Mouse (Mus musculus): ENCODE data around the gene Nfib. TPM values are rescaled to one million over a fixed set of nuclear protein-coding genes. Genes with fewer than 3 reads are reported as not detected.

The Nfib gene
- total and polyA plus RNA-seq, 2 experiments, result 16.4 to 50.0 TPM

GRCm38 (mm10) chr4:82662626-82663025 is 42.9 kb downstream of the Nfib start:
- no peaks in the 10 kb centered on the region for H3K79me2 ChIP-seq (ENCODE audit: control insufficient read depth, insufficient read depth, low read length)

DNA sequence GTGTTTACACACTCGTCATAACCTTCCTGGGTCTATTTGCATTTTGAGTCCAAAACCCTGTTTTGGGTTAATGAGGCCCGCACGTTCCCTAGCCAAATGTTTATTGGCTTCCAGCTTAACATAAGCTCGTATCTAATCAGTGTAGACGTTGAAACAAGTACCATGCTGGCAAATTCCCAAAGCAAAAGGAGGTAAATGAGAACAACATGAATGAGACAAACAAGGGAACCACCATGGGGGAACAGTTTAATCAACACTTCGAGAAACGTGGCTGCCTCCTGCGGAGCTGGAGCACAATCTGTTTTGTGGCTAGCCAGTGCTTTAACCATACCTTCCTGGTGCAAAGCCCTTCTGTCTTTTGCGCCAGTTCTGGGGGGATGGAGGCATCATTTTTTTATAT is 43.3 kb downstream of the Nfib start:
- Histone ChIP-seq H3K4me1 (ENCODE audit: control insufficient read depth, insufficient read depth, low read length) (no peaks in the 10 kb centered on the region), H3K79me2 (ENCODE audit: control insufficient read depth, insufficient read depth, low read length) (no peaks in the 10 kb centered on the region), H3K36me3 (ENCODE audit: control insufficient read depth, insufficient read depth, low read length) (no peaks in the 10 kb centered on the region), H3K9ac (ENCODE audit: low read depth, low read length) (no peak overlapping the region), H3K27ac (replicated peaks; ENCODE audit: insufficient read depth, low read depth, low read length) (no peak overlapping the region), H3K27me3 (ENCODE audit: control insufficient read depth, insufficient read depth, low read length) (no peaks in the 10 kb centered on the region), H3K4me3 (ENCODE audit: insufficient read depth, low read depth, low read length) (no peak overlapping the region)
- WGBS, result 52% methylated on average over 9 of the region's 9 CpGs
- no peak for TF ChIP-seq CTCF (IDR thresholded peaks at IDR 0.05; ENCODE audit: low read depth, low read length)
- TF ChIP-seq POLR2A (IDR thresholded peaks at IDR 0.05; ENCODE audit: extremely low read depth, insufficient read depth, low read length), result no peak
- no peak for DNase-seq (ENCODE audit: extremely low read depth, low read depth, low spot score)

More at GRCm38 (mm10) chr4:82662626-82663025, 42.9 kb downstream of the Nfib start:
- Histone ChIP-seq H3K27me3 (ENCODE audit: control insufficient read depth, insufficient read depth, low read length) (no peaks in the 10 kb centered on the region), H3K9ac (ENCODE audit: low read depth, low read length) (no peak overlapping the region), H3K36me3 (ENCODE audit: control insufficient read depth, insufficient read depth, low read length) (no peaks in the 10 kb centered on the region), H3K4me1 (ENCODE audit: control insufficient read depth, insufficient read depth, low read length) (no peaks in the 10 kb centered on the region), H3K4me3 (ENCODE audit: insufficient read depth, low read depth, low read length) (no peak overlapping the region), H3K27ac (replicated peaks; ENCODE audit: insufficient read depth, low read depth, low read length) (no peak overlapping the region)
- WGBS, result 57% methylated on average over 3 of the region's 3 CpGs
- DNase-seq (ENCODE audit: extremely low read depth, low read depth, low spot score), result no peak
- TF ChIP-seq CTCF (IDR thresholded peaks at IDR 0.05; ENCODE audit: low read depth, low read length) (no peak), POLR2A (IDR thresholded peaks at IDR 0.05; ENCODE audit: extremely low read depth, insufficient read depth, low read length) (no peak)

- H3K4me3 ChIP-seq (ENCODE audit: insufficient read depth, low read depth, low read length), result no peak overlapping the region
- 89% methylated on average over 7 of the region's 7 CpGs for WGBS
- H3K9ac ChIP-seq (ENCODE audit: low read depth, low read length), result no peak overlapping the region
- no peaks in the 10 kb centered on the region for H3K79me2 ChIP-seq (ENCODE audit: control insufficient read depth, insufficient read depth, low read length)
- H3K27ac ChIP-seq (replicated peaks; ENCODE audit: insufficient read depth, low read depth, low read length), result no peak overlapping the region
- H3K27me3 ChIP-seq (ENCODE audit: control insufficient read depth, insufficient read depth, low read length), result no peaks in the 10 kb centered on the region
- H3K4me1 ChIP-seq (ENCODE audit: control insufficient read depth, insufficient read depth, low read length), result no peaks in the 10 kb centered on the region
- H3K36me3 ChIP-seq (ENCODE audit: control insufficient read depth, insufficient read depth, low read length), result no peaks in the 10 kb centered on the region
- no peak for TF ChIP-seq POLR2A (IDR thresholded peaks at IDR 0.05; ENCODE audit: extremely low read depth, insufficient read depth, low read length)
- TF ChIP-seq CTCF (IDR thresholded peaks at IDR 0.05; ENCODE audit: low read depth, low read length), result no peak
- no peak for DNase-seq (ENCODE audit: extremely low read depth, low read depth, low spot score)
These were observed 44.3 kb downstream of the Nfib start for GRCm38 (mm10) chr4:82661215-82661614.

GRCm38 (mm10) chr4:82645679-82646078 is 59.9 kb downstream of the Nfib start:
- Histone ChIP-seq H3K79me2 (ENCODE audit: control insufficient read depth, insufficient read depth, low read length) (no peaks in the 10 kb centered on the region), H3K9ac (ENCODE audit: low read depth, low read length) (no peak overlapping the region), H3K4me3 (ENCODE audit: insufficient read depth, low read depth, low read length) (no peak overlapping the region), H3K27ac (replicated peaks; ENCODE audit: insufficient read depth, low read depth, low read length) (no peak overlapping the region), H3K27me3 (ENCODE audit: control insufficient read depth, insufficient read depth, low read length) (no peaks in the 10 kb centered on the region), H3K4me1 (ENCODE audit: control insufficient read depth, insufficient read depth, low read length) (no peaks in the 10 kb centered on the region), H3K36me3 (ENCODE audit: control insufficient read depth, insufficient read depth, low read length) (no peaks in the 10 kb centered on the region)
- no peak for TF ChIP-seq CTCF (IDR thresholded peaks at IDR 0.05; ENCODE audit: low read depth, low read length)
- TF ChIP-seq POLR2A (IDR thresholded peaks at IDR 0.05; ENCODE audit: extremely low read depth, insufficient read depth, low read length), result no peak
- no peak for DNase-seq (ENCODE audit: extremely low read depth, low read depth, low spot score)
- 72% methylated on average over 5 of the region's 5 CpGs for WGBS

GRCm38 (mm10) chr4:82644797-82645196 is 60.8 kb downstream of the Nfib start:
- H3K36me3 ChIP-seq (ENCODE audit: control insufficient read depth, insufficient read depth, low read length), result no peaks in the 10 kb centered on the region
- no peak overlapping the region for H3K27ac ChIP-seq (replicated peaks; ENCODE audit: insufficient read depth, low read depth, low read length)
- H3K79me2 ChIP-seq (ENCODE audit: control insufficient read depth, insufficient read depth, low read length), result no peaks in the 10 kb centered on the region
- 92% methylated on average over 9 of the region's 9 CpGs for WGBS
- TF ChIP-seq POLR2A (IDR thresholded peaks at IDR 0.05; ENCODE audit: extremely low read depth, insufficient read depth, low read length) (no peak), CTCF (IDR thresholded peaks at IDR 0.05; ENCODE audit: low read depth, low read length) (no peak)
- DNase-seq (ENCODE audit: extremely low read depth, low read depth, low spot score), result no peak
- H3K4me3 ChIP-seq (ENCODE audit: insufficient read depth, low read depth, low read length), result no peak overlapping the region
- no peak overlapping the region for H3K9ac ChIP-seq (ENCODE audit: low read depth, low read length)
- no peaks in the 10 kb centered on the region for H3K4me1 ChIP-seq (ENCODE audit: control insufficient read depth, insufficient read depth, low read length)
- no peaks in the 10 kb centered on the region for H3K27me3 ChIP-seq (ENCODE audit: control insufficient read depth, insufficient read depth, low read length)

DNA sequence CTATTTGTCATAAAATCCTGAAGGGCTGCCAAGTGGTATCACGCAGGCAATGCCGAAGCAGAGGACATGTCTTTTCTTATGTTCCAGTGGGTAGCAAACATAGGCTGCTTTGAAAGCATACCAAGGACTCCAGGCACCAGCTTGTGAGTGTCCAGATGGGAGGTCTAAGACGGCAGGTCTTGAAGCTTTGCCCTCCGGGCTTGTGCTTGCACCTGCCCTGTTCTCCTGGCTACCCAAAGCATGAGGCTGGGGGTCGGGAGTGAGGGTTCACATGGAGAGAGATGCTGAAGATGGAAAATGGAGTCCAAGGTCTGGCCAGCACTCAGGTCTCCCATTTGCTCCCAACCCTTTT is 61.8 kb downstream of the Nfib start:
- WGBS, result 62% methylated on average over 5 of the region's 5 CpGs
- no peaks in the 10 kb centered on the region for H3K4me1 ChIP-seq (ENCODE audit: control insufficient read depth, insufficient read depth, low read length)
- no peak overlapping the region for H3K9ac ChIP-seq (ENCODE audit: low read depth, low read length)
- DNase-seq (ENCODE audit: extremely low read depth, low read depth, low spot score), result no peak
- H3K27me3 ChIP-seq (ENCODE audit: control insufficient read depth, insufficient read depth, low read length), result no peaks in the 10 kb centered on the region
- H3K4me3 ChIP-seq (ENCODE audit: insufficient read depth, low read depth, low read length), result no peak overlapping the region
- no peak overlapping the region for H3K27ac ChIP-seq (replicated peaks; ENCODE audit: insufficient read depth, low read depth, low read length)
- H3K36me3 ChIP-seq (ENCODE audit: control insufficient read depth, insufficient read depth, low read length), result no peaks in the 10 kb centered on the region
- no peaks in the 10 kb centered on the region for H3K79me2 ChIP-seq (ENCODE audit: control insufficient read depth, insufficient read depth, low read length)
- TF ChIP-seq POLR2A (IDR thresholded peaks at IDR 0.05; ENCODE audit: extremely low read depth, insufficient read depth, low read length) (no peak), CTCF (IDR thresholded peaks at IDR 0.05; ENCODE audit: low read depth, low read length) (no peak)

All from liver, adult 2 months (tissue).